Mouse (Mus musculus) thymus, adult 18-20 months (tissue): ENCODE results near the gene Tmem253.

Experiments
- DNase-seq, 2 experiments: peaks; one replicate each; pipeline ENCODE4 v3.0.0; 2022; ENCODE audit warnings: mixed read lengths in 2 of 2

Gene Tmem253

GRCm38 (mm10) chr14:52008321-52009203 lies 6.9 kb upstream of the Tmem253 start:
- DNase-seq = peak; percentile 86 to 88

DNA sequence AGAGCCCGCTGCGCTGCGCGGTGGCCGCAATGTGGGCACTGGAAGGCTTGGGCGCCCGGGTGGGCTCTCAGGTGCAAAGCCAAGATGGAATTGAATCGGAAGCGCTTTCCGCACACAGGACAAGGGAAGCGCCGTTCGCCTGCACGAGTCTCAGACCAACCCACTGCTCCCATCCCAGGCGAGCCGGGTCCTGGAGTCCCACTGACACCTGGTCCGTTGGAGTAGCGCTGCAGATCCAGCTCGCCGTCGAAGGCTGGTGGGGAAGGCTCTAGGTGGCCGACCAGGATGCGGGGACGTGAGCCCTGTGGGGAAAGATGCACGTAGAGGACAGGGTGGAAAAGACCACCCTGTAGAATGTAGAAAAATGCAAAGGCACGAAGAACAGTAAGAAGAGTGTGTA lies 6.1 kb upstream of the Tmem253 start:
- no peak for DNase-seq

GRCm38 (mm10) chr14:52009841-52010240 lies 5.6 kb upstream of the Tmem253 start:
- no peak for DNase-seq

- DNase-seq = peak in 1 of 2 experiments; percentile 14
Measured at GRCm38 (mm10) chr14:52010446-52011111, 4.9 kb upstream of the Tmem253 start.

- DNase-seq = no peak
Measured at GRCm38 (mm10) chr14:52011683-52012082, 3.8 kb upstream of the Tmem253 start.

- DNase-seq = no peak
Measured at GRCm38 (mm10) chr14:52012085-52012484, 3.4 kb upstream of the Tmem253 start.

DNA sequence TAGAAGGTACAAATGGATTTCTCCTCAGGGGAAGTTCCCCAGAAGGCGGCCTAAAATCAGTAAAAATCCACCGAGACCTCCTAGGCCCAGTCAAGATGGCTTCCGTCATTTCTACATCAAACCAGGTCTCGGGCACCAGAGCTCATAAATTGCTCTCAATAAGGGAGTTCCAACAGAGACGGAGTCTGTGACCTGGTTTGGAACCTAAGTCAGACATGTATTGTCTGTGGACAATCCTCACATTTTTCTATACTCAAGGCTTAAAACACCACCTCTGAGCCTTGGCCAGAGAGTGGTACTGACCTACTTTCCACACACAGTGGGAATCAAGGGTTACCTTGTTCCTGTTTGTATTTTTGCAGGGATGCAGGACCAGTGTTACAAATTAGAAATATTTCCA lies 2.9 kb upstream of the Tmem253 start:
- no peak for DNase-seq

GRCm38 (mm10) chr14:52013021-52013610 lies 2.3 kb upstream of the Tmem253 start:
- no peak for DNase-seq

GRCm38 (mm10) chr14:52013771-52014219 lies 1.7 kb upstream of the Tmem253 start:
- DNase-seq = peak; percentile 83 to 85

DNA sequence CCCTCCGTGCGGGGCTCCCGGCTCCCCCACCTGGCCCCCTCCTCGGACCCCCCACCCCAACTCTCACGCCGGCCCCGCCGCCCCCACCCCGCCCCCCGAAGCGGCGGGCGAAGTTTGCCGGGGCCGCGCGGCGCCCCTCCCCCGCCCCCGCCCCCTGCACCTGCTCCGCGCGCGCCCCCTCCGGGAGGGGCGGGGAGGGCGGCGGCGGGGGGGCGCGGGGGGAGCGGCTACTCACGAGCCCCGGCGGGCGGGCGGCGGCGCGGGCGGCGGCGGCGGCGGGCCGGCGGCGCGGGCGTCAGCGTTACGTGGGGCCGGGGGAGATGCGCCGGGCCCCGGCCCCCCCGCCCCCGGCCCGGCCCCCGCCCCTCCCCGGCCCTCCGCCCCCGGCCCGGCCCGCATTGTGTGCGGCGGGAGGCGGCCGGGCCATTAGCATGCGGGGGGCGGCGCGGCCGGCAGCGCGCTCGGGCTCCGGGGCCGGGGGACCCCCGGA lies 1.1 kb upstream of the Tmem253 start:
- no peak for DNase-seq

DNA sequence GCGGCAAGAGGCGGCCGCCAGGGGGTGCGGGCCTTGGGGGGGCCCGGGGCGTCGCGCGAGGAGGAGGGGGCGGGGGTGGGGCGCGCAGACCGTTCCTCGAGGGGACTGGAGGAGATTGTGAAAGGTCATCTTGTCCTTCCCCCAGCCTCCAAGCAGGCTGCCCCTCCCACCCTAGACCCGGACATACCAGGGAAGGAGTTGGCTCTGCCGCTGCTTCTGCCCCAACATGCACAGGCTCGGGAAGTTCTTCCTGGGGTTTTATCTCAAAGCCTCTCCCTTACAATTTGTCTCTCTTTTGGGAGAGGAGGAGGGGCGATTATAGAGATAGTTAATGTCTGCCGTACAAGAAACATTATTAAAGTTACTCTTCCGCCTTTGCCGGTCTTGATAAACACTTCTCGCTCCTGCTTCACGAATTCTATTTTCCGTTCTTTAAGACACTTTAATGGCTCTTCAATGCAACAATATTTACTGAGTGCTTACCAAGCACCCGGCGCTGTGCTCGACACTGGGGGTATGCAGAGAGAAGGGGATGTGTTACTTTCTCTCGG lies 622 bp upstream of the Tmem253 start:
- peak in 1 of 2 experiments; percentile 43 for DNase-seq

DNA sequence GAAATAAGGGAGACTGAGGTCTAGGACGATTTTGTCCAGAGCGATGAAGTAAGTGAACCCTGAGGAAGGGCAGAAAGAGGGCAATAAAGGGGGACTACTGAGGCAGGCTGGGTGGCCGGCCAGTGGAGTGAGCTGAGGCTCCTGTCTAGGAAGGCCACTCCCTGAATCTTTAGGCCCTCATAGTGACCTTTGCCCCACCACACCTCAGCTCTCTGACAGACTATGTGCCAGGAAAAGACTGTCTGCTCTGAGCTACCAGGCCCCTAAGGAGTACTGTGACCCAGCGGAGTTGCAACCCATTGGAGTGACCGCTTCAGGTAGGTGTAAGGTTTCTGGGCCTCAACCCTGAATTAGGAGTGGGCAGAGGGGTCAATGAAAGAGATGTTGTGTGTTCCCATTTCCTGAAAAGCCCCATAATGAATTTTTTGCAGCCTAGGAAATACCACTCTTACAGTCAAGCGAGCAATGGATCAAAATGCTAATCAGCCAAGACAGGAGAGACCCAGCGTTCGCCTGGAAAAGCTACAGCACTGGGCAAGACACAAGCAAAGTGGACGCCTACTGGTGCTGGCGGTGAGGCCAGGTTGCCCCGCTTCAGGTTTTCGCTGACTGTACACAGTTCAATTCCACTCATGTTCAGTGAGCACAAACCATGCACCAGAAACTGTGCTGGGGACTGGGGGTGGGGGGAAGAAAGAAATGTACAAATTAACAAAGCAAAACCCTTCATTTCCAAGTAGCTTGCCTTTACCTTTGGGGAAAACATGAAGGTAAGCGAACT lies 1.4 kb downstream of the Tmem253 start:
- DNase-seq = no peak

DNA sequence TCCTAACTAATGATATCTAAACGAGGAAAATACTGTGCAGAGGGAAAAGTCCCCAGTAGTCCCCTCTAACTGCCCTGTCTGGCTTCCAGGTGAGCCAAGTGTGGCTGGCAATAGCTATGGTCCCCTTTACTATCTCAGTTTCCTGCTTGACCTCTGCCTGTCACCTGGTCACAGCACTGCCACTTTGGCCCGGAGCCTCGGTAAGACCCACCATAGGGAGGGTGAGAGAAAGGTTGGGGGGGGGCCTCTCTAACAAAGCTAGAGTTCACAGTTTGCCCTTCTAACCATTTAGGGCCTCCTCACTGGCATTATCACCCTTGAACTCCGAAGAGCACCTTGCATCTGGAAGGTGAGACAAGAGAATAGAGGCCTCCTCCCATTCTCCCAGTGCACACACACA lies 2.2 kb downstream of the Tmem253 start:
- no peak for DNase-seq

DNA sequence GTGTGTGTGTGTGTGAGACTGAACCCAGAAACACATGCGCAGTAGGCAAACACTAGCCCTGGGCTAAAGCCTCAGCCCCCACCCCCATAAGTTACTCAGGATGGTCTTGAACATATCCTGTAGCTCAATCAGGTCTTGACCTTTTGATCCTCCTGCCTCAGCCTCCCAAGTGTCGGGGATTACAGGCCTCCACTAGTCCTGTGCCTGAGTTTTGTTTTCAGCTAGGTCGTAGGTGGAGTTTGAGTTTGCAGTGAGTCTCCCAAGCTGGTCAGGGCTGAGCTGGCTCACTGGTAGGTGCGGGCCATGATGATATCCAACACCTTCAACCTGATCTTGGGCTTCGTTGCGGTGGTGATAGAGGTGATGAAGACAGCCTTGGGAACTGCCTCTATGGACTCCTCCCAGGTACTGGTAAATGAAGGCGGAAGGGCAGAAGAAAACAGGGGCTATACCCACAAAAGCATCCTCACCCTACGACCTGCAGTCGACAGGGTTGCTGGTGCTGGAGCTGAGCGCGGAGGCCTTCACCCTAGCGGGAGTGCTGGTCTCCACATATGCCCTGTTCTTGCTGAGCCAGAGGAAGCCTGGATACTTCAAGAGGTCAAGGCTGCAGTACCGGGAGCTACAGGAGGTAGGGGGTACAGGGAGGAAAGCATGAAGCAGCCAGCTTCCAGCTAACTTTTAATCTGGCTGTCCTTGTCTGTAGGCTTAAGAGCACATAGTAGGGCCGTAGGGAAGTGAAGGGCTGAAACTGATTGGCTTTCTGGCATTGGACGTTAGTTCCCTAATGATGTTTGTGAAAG lies 3.0 kb downstream of the Tmem253 start:
- DNase-seq = peak in 1 of 2 experiments; percentile 19

DNA sequence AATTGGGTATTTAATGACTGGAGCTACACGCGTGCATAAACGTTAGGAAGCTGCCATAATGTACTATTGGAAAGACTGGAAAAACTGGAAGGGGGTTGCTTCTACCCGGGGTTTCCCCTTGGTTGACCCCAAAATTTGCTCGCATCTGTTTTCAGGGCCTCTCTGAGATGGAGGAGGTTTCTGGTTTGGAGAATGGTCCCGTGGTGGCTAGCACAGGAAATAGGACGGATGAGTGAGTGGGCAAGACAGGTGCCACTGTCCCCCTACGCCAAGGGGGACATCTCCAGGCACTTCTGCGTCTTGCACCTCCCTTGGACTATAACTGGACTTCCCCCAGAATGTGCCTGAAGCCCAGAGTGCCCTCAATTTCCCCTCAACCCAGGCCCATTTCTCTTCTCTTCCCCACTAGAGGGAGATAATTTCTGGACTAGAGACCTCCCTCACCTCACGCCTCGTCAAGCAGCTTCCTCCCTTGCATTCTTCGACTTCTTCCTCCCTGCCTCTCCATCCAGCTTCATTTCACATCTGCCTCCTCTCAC lies 3.7 kb downstream of the Tmem253 start:
- DNase-seq = no peak

GRCm38 (mm10) chr14:52019590-52020340 lies 4.3 kb downstream of the Tmem253 start:
- peak; percentile 95 to 96 for DNase-seq

DNA sequence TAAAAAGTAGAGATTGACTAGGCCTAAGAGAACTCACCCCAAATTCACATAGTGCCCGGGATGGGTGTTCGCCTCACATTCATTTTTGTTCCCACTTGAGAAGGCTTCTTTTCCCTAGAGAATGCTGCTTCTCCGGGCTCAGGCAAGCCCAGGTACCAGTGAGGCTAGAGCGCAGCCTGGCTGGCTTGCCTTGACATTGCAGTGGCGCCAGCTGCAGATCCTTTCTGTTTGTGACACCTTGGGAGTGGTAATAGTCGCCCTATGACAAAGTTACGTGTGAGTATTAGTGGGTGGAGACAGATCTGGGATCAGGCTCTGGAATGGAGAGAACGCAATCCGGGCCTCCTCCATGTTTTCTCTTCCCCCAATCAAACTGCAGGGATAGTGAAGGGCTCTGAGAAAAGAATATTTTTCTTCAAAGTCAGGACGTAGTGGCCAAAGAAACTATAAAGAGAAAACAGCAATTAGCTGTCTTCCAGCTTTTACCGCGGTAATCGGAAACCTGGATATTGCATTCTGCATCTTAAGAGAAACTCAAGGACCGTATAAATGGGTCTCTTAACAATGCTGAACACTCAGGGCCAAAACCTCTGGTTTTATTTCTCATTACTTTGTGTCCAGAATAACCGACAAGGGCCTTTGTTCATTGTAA lies 5.2 kb downstream of the Tmem253 start, which contains the start of gene Zfp219:
Gene Zfp219 (minus strand): TSS at position 248 of the 652 bp plus-strand sequence.
- DNase-seq = peak; percentile 65 to 77

GRCm38 (mm10) chr14:52021138-52021529 lies 5.7 kb downstream of the Tmem253 start:
- no peak for DNase-seq

DNA sequence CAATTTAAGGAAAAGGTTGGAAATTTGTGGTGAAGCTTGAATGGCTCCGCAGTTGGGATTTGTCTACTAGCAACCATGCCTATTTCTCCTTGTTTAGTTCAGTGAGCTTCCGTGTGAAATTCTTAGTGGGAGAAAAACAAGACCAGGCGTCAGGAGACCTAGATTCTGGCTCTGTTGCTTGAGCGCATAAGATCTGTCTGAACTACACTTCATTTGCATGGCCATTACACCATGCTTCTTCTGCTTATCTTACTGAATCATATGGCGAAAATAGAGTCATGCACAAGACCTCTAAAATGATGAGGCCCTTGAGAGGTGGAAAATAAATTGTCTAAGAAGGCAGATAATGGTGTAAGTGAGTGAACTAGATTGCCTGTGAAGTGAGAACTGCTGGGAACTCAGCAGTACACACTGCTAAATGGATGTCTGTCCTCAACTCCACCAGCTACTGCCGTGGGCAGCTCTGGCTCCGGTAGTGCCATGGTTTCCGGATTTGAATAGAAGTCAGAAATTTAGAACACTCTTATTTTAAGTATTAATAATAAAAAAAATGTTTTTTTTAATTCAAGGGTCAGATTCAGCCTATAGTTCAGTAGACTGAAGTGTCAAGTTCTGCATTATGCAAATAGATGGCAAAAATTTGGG lies 6.2 kb downstream of the Tmem253 start:
- no peak for DNase-seq
